Mouse (Mus musculus) layer of hippocampus, adult 18-20 months (tissue): ENCODE results near the gene Adam12. TPM values are rescaled to one million over a fixed set of nuclear protein-coding genes. Genes with fewer than 3 reads are reported as not detected.

ENCODE experiments used
- DNase-seq, 2 experiments: peaks; one replicate each; pipeline ENCODE4 v3.0.0; 2022; ENCODE audit warnings: low spot score in 2 of 2
- total RNA-seq, 2 experiments: library from RNA; stranded (reverse); gene quantifications; 2 replicates each; pipeline ENCODE4 v1.2.3; 2021

The Adam12 gene
- total RNA-seq, 2 experiments from 2014 or later: 5.0 to 6.3 TPM

- DNase-seq: no peak
These were observed 285.1 kb downstream of the Adam12 start for GRCm38 (mm10) chr7:133946757-133947345.

- no peak for DNase-seq
These were observed 285.8 kb downstream of the Adam12 start for GRCm38 (mm10) chr7:133946113-133946512.

GRCm38 (mm10) chr7:133940405-133940804 lies 291.5 kb downstream of the Adam12 start:
- no peak for DNase-seq

- no peak for DNase-seq
These were observed 294.5 kb downstream of the Adam12 start for GRCm38 (mm10) chr7:133937473-133937872.

- DNase-seq: no peak
These were observed 295.6 kb downstream of the Adam12 start for GRCm38 (mm10) chr7:133936377-133936776.

GRCm38 (mm10) chr7:133933378-133933777 lies 298.6 kb downstream of the Adam12 start:
- DNase-seq: no peak

GRCm38 (mm10) chr7:133931481-133931880 lies 300.5 kb downstream of the Adam12 start:
- DNase-seq: no peak

GRCm38 (mm10) chr7:133928981-133929380 lies 303.0 kb downstream of the Adam12 start:
- no peak for DNase-seq

- no peak for DNase-seq
These were observed 306.2 kb downstream of the Adam12 start for GRCm38 (mm10) chr7:133925771-133926170.

GRCm38 (mm10) chr7:133923994-133924393 lies 308.0 kb downstream of the Adam12 start:
- DNase-seq: no peak

- DNase-seq: peak in 1 of 2 experiments; percentile 30
These were observed 310.7 kb downstream of the Adam12 start for GRCm38 (mm10) chr7:133921291-133921690.

GRCm38 (mm10) chr7:133920724-133921123 lies 311.2 kb downstream of the Adam12 start:
- DNase-seq: no peak

- DNase-seq: peak; percentile 30 to 60
These were observed 312.0 kb downstream of the Adam12 start for GRCm38 (mm10) chr7:133919918-133920317.

- no peak for DNase-seq
These were observed 312.6 kb downstream of the Adam12 start for GRCm38 (mm10) chr7:133919306-133919705.

GRCm38 (mm10) chr7:133916230-133916629 lies 315.7 kb downstream of the Adam12 start:
- no peak for DNase-seq

GRCm38 (mm10) chr7:133911881-133912280 lies 320.1 kb downstream of the Adam12 start:
- DNase-seq: peak; percentile 78 to 90

- no peak for DNase-seq
These were observed 322.0 kb downstream of the Adam12 start for GRCm38 (mm10) chr7:133909833-133910375.

- DNase-seq: no peak
These were observed 323.0 kb downstream of the Adam12 start for GRCm38 (mm10) chr7:133908966-133909365.

- DNase-seq: no peak
These were observed 332.6 kb downstream of the Adam12 start for GRCm38 (mm10) chr7:133899391-133899790.

GRCm38 (mm10) chr7:133891796-133892195 lies 340.1 kb downstream of the Adam12 start:
- no peak for DNase-seq

GRCm38 (mm10) chr7:133891298-133891697 lies 340.6 kb downstream of the Adam12 start:
- DNase-seq: no peak

GRCm38 (mm10) chr7:133889986-133890385 lies 342.0 kb downstream of the Adam12 start:
- DNase-seq: no peak
